Mouse (Mus musculus): ENCODE data around the gene Mfap3l. TPM values are rescaled to one million over a fixed set of nuclear protein-coding genes. Genes with fewer than 3 reads are reported as not detected.
"Not testable (repeated sequence)": the region's sequence is repeated elsewhere in the genome, so short reads cannot be mapped to it uniquely, and the experiment has no call there.

Gene Mfap3l
- polyA plus RNA-seq, 1 experiment from 2014 or later = 2.1 TPM

DNA sequence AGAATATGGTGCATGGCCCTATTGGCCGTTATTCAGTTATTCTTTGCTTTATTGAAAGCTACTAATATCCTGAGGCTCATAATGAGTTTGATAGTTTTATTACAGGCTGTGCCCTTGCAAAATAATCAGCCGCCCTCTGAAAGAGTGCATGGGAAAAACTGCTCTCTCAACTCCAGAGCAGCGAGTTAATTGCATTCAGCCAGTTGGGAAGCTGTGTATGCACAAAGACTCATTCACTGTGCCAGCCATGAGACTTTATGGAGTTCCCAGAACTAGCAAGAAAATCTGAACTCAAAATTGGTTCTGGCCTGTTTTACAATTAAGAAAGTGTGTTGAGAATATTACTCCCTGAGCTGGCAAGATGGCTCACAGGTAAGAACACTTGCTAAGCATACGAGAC is 12.5 kb downstream of the Mfap3l start:
- no peaks in the 10 kb centered on the region for H3K36me3 ChIP-seq (ENCODE audit: control insufficient read depth, insufficient read depth, low read length)
- DNase-seq (ENCODE audit: low spot score, missing footprints) (no peak), ATAC-seq (ENCODE audit: low FRiP score) (no peak)
- H3K9me3 ChIP-seq (ENCODE audit: control insufficient read depth, low read length) = no peaks in the 10 kb centered on the region
- 88% methylated on average over 4 of the region's 4 CpGs for WGBS
- H3K9ac ChIP-seq (ENCODE audit: low read length) = no peak overlapping the region
- H3K4me1 ChIP-seq (ENCODE audit: control insufficient read depth, insufficient read depth, low read length) = no peaks in the 10 kb centered on the region
- no peak overlapping the region for H3K4me3 ChIP-seq (ENCODE audit: low read depth, low read length)
- no peaks in the 10 kb centered on the region for H3K27me3 ChIP-seq (ENCODE audit: control insufficient read depth, insufficient read depth, low read length)
- H3K27ac ChIP-seq (ENCODE audit: low read depth, low read length) = no peak overlapping the region
- no peak overlapping the region for H3K4me2 ChIP-seq

DNA sequence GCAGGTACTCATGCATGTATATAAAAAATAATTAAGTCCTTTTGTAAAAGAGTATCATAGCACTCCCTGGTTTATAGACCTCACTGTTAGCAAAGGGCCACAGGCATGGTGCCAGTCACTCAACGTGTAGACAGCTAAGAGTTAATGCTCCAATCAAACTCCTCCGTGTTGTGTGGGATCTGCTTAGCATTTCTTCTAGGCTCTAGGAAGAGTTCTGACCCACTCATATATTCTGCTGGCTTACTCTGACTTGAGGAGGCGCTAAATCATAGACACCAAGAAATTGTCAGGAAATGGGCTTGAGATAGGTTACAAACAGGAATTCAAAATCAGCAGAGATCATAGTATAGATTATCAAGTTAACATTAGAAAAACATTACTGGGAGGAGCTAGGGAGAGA is 13.3 kb downstream of the Mfap3l start:
- Histone ChIP-seq H3K4me1 (ENCODE audit: control insufficient read depth, insufficient read depth, low read length) (no peaks in the 10 kb centered on the region), H3K9ac (ENCODE audit: low read length) (no peak overlapping the region), H3K27ac (ENCODE audit: low read depth, low read length) (no peak overlapping the region), H3K27me3 (ENCODE audit: control insufficient read depth, insufficient read depth, low read length) (no peaks in the 10 kb centered on the region), H3K4me3 (ENCODE audit: low read depth, low read length) (no peak overlapping the region), H3K36me3 (ENCODE audit: control insufficient read depth, insufficient read depth, low read length) (no peaks in the 10 kb centered on the region), H3K4me2 (no peak overlapping the region), H3K9me3 (ENCODE audit: control insufficient read depth, low read length) (no peaks in the 10 kb centered on the region)
- whole genome bisulfite sequencing = 94% methylated on average over 3 of the region's 3 CpGs
- ATAC-seq (ENCODE audit: low FRiP score) (no peak), DNase-seq (ENCODE audit: low spot score, missing footprints) (no peak)

DNA sequence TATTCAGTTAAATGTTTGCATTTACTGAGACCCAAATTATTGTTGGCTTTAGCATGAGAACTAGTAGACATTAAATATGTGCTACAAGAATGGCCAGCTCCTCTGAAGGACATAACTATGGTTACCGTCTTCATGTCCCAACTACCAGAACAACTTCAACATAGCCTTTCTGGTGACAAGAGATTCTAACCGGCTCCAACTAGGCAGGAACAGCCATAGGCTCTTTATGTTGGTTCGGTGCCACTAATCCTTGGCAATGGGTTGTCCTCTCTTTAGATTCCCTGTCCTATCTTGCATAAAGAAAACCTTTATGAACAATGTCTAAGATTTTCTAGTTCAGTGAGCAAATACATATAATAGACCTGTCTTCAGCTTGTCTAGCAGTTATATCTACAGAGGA is 14.7 kb downstream of the Mfap3l start:
- no peaks in the 10 kb centered on the region for H3K9me3 ChIP-seq (ENCODE audit: control insufficient read depth, low read length)
- no peaks in the 10 kb centered on the region for H3K36me3 ChIP-seq (ENCODE audit: control insufficient read depth, insufficient read depth, low read length)
- no peaks in the 10 kb centered on the region for H3K4me1 ChIP-seq (ENCODE audit: control insufficient read depth, insufficient read depth, low read length)
- no peak overlapping the region for H3K4me3 ChIP-seq (ENCODE audit: low read depth, low read length)
- ATAC-seq (ENCODE audit: low FRiP score) = no peak
- WGBS = 92% methylated on average over 3 of the region's 3 CpGs
- H3K27me3 ChIP-seq (ENCODE audit: control insufficient read depth, insufficient read depth, low read length) = no peaks in the 10 kb centered on the region
- no peak for DNase-seq (ENCODE audit: low spot score, missing footprints)
- H3K27ac ChIP-seq (ENCODE audit: low read depth, low read length) = no peak overlapping the region
- no peak overlapping the region for H3K9ac ChIP-seq (ENCODE audit: low read length)
- no peak overlapping the region for H3K4me2 ChIP-seq

DNA sequence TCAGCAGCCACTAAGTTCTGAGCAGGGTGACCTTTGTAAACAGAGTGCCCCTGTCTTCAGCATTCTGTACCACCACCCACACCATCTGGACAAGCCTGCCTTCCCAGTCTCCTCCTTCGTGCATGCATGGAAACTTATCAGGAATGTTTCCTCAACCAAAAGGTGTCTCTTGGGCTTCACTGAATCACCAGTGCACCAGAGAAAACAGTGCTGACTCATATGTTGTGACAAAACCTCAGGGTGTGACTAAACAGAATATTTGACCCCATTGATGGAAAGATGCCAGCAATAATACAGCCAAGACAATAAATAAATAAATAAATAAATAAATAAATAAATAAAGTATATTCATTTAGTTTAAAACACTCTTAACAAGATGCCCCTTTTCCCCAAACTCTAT is 16.5 kb downstream of the Mfap3l start:
- no peak for ATAC-seq (ENCODE audit: low FRiP score)

DNA sequence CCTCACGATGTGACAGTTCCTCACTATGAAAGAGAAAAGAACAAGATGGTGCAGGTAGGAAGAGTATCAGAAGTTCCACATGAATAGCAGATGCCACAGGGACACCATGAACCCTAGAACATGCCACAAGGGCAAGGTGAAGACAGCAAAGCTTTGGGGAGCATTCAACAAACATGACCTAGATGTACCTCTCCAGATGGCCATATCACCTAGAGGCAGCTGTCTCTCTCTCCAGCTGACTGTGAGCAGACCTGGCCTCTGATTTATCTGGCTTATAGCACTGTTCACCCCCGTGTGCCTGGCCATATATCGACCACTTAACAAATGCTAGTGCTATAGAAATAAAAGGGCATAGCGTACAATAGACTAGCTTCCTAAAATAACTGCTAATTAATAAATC is 17.5 kb downstream of the Mfap3l start:
- no peaks in the 10 kb centered on the region for H3K9me3 ChIP-seq (ENCODE audit: control insufficient read depth, low read length)
- no peaks in the 10 kb centered on the region for H3K27me3 ChIP-seq (ENCODE audit: control insufficient read depth, insufficient read depth, low read length)
- H3K4me2 ChIP-seq = no peak overlapping the region
- H3K4me3 ChIP-seq (ENCODE audit: low read depth, low read length) = no peak overlapping the region
- H3K36me3 ChIP-seq (ENCODE audit: control insufficient read depth, insufficient read depth, low read length) = no peaks in the 10 kb centered on the region
- no peaks in the 10 kb centered on the region for H3K4me1 ChIP-seq (ENCODE audit: control insufficient read depth, insufficient read depth, low read length)
- no peak for DNase-seq (ENCODE audit: low spot score, missing footprints)
- H3K9ac ChIP-seq (ENCODE audit: low read length) = no peak overlapping the region
- 85% methylated on average over 4 of the region's 4 CpGs for WGBS
- ATAC-seq (ENCODE audit: low FRiP score) = no peak
- H3K27ac ChIP-seq (ENCODE audit: low read depth, low read length) = no peak overlapping the region

More for the DNA sequence above, 16.5 kb downstream of the Mfap3l start:
- DNase-seq (ENCODE audit: low spot score, missing footprints) = no peak
- Histone ChIP-seq H3K27me3 (ENCODE audit: control insufficient read depth, insufficient read depth, low read length) (no peaks in the 10 kb centered on the region), H3K36me3 (ENCODE audit: control insufficient read depth, insufficient read depth, low read length) (no peaks in the 10 kb centered on the region), H3K9ac (ENCODE audit: low read length) (no peak overlapping the region), H3K4me1 (ENCODE audit: control insufficient read depth, insufficient read depth, low read length) (no peaks in the 10 kb centered on the region), H3K9me3 (ENCODE audit: control insufficient read depth, low read length) (no peaks in the 10 kb centered on the region), H3K4me2 (no peak overlapping the region), H3K27ac (ENCODE audit: low read depth, low read length) (no peak overlapping the region), H3K4me3 (ENCODE audit: low read depth, low read length) (no peak overlapping the region)
- 93% methylated on average over 1 of the region's 1 CpGs for WGBS

- H3K4me2 ChIP-seq = no peak overlapping the region
- H3K27ac ChIP-seq (ENCODE audit: low read depth, low read length) = no peak overlapping the region
Measured at GRCm38 (mm10) chr8:60657425-60658113, 24.9 kb downstream of the Mfap3l start.

GRCm38 (mm10) chr8:60658114-60658500 is 25.5 kb downstream of the Mfap3l start:
- Histone ChIP-seq H3K36me3 (ENCODE audit: control insufficient read depth, insufficient read depth, low read length) (no peaks in the 10 kb centered on the region), H3K9me3 (ENCODE audit: control insufficient read depth, low read length) (no peaks in the 10 kb centered on the region), H3K4me3 (ENCODE audit: low read depth, low read length) (no peak overlapping the region), H3K4me2 (no peak overlapping the region), H3K4me1 (ENCODE audit: control insufficient read depth, insufficient read depth, low read length) (no peaks in the 10 kb centered on the region), H3K27ac (ENCODE audit: low read depth, low read length) (no peak overlapping the region), H3K27me3 (ENCODE audit: control insufficient read depth, insufficient read depth, low read length) (no peaks in the 10 kb centered on the region), H3K9ac (ENCODE audit: low read length) (no peak overlapping the region)
- peak; percentile 80 for ATAC-seq (ENCODE audit: low FRiP score)
- 81% methylated on average over 6 of the region's 6 CpGs for WGBS
- DNase-seq (ENCODE audit: low spot score, missing footprints) = no peak

More at GRCm38 (mm10) chr8:60657425-60658113, 24.9 kb downstream of the Mfap3l start:
- WGBS = 80% methylated on average over 6 of the region's 6 CpGs
- H3K27me3 ChIP-seq (ENCODE audit: control insufficient read depth, insufficient read depth, low read length) = no peaks in the 10 kb centered on the region
- no peaks in the 10 kb centered on the region for H3K4me1 ChIP-seq (ENCODE audit: control insufficient read depth, insufficient read depth, low read length)
- no peak overlapping the region for H3K9ac ChIP-seq (ENCODE audit: low read length)
- DNase-seq (ENCODE audit: low spot score, missing footprints) (no peak), ATAC-seq (ENCODE audit: low FRiP score) (peak; percentile 68)
- H3K9me3 ChIP-seq (ENCODE audit: control insufficient read depth, low read length) = no peaks in the 10 kb centered on the region
- H3K4me3 ChIP-seq (ENCODE audit: low read depth, low read length) = no peak overlapping the region
- no peaks in the 10 kb centered on the region for H3K36me3 ChIP-seq (ENCODE audit: control insufficient read depth, insufficient read depth, low read length)

DNA sequence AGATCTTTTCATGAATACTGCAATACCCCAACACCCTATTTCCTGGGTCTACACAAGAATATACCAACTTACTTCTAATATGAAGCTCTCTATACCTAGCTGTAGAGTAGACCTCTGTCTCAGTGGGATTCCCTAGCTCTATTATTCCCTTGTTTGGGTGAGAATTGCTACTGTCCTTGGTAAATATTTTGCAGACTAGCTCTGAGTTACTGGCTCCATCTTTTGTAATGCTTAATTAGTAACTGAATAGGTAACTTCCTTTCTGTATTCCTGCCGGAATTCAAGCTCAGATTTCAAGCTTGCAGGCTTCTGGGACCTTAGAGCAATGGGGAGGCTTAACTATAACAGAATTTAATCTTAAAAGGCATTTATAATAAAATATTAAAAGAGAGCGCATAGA is 26.1 kb downstream of the Mfap3l start:
- H3K4me2 ChIP-seq; H3K27ac ChIP-seq (ENCODE audit: low read depth, low read length); H3K27me3 ChIP-seq (ENCODE audit: control insufficient read depth, insufficient read depth, low read length); H3K9ac ChIP-seq (ENCODE audit: low read length); H3K4me3 ChIP-seq (ENCODE audit: low read depth, low read length); H3K9me3 ChIP-seq (ENCODE audit: control insufficient read depth, low read length); ATAC-seq (ENCODE audit: low FRiP score); H3K4me1 ChIP-seq (ENCODE audit: control insufficient read depth, insufficient read depth, low read length); DNase-seq (ENCODE audit: low spot score, missing footprints); H3K36me3 ChIP-seq (ENCODE audit: control insufficient read depth, insufficient read depth, low read length): not testable (repeated sequence)
- 74% methylated on average over 2 of the region's 2 CpGs for WGBS

- H3K9ac ChIP-seq (ENCODE audit: low read length) = no peak overlapping the region
- H3K4me2 ChIP-seq = no peak overlapping the region
- DNase-seq (ENCODE audit: low spot score, missing footprints) (no peak), ATAC-seq (ENCODE audit: low FRiP score) (no peak)
- no peak overlapping the region for H3K4me3 ChIP-seq (ENCODE audit: low read depth, low read length)
- H3K27ac ChIP-seq (ENCODE audit: low read depth, low read length) = no peak overlapping the region
- H3K27me3 ChIP-seq (ENCODE audit: control insufficient read depth, insufficient read depth, low read length) = no peaks in the 10 kb centered on the region
- no peaks in the 10 kb centered on the region for H3K9me3 ChIP-seq (ENCODE audit: control insufficient read depth, low read length)
- H3K36me3 ChIP-seq (ENCODE audit: control insufficient read depth, insufficient read depth, low read length) = no peaks in the 10 kb centered on the region
- H3K4me1 ChIP-seq (ENCODE audit: control insufficient read depth, insufficient read depth, low read length) = no peaks in the 10 kb centered on the region
- WGBS = 94% methylated on average over 8 of the region's 8 CpGs
Measured at GRCm38 (mm10) chr8:60659721-60660120, 27.1 kb downstream of the Mfap3l start.
